Mouse (Mus musculus): Measurements from ENCODE around the gene Prl2c1. TPM values are rescaled to one million over a fixed set of nuclear protein-coding genes. Genes with fewer than 3 reads are reported as not detected.
"Not testable (repeated sequence)": the region's sequence is repeated elsewhere in the genome, so short reads cannot be mapped to it uniquely, and the experiment has no call there.

The Prl2c1 gene
- not detected in 2 replicates for polyA plus RNA-seq (2016; fragmentation: Nextera tagmentation; extraction: Ambion mirVana)

DNA sequence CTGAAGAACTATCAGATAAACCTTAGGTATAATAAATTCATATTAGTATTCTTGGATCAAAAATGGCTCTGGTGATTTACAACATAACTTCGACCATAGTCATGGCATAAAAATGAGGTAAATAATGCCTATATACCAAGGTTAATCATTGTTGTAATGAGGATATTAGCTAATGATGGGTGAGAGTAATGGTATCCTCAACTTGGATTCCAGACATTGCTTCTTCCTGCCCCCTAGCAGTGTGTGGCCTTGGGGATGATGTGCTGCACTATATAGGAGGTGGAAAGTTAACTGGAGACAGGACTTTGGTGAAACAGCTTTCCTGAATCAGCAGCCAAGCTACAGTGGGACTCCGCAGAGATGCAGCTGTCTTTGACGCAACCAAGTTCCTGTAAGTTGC is at the start of gene Prl2c1:
Gene Prl2c1, plus strand, starts transcription at position 301 of the 400 bp plus-strand sequence.
- no peaks in the 10 kb centered on the region for H3K9me3 ChIP-seq
- no peak for DNase-seq (ENCODE audit: low spot score)
- WGBS, result 93% methylated on average over 3 of the region's 3 CpGs
- H3K4me1 ChIP-seq (replicated peaks), result no peaks in the 10 kb centered on the region
- H3K27ac ChIP-seq, result no peak within 1 kb of the TSS
- no peaks in the 10 kb centered on the region for H3K27me3 ChIP-seq (ENCODE audit: insufficient read depth, poor library complexity, severe bottlenecking)
- no peak within 1 kb of the TSS for H3K4me3 ChIP-seq
- no peaks in the 10 kb centered on the region for H3K36me3 ChIP-seq

DNA sequence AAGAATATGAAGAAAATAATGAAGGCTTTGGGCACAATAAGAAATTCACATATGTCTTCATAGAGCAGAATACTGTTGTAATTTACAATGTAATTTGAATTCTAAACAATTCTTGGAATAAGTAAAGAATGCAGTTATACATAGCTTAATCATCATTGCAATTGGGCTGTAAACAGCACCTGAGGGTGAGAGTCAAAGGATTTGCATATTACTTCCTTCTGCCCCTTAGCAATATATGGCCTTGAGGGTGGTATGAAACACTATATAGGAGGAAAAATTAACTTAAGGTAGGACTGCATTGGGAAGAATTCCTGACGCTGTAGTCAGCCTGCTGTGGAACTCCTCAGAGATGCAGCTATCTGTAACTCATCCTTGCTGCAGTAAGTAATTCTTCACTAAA is 47.8 kb upstream of the Prl2c1 start, which contains the start of gene Prl2a1:
Gene Prl2a1, plus strand, starts transcription at position 301 of the 400 bp plus-strand sequence.
- H3K9me3 ChIP-seq, result no peaks in the 10 kb centered on the region
- H3K4me3 ChIP-seq, result no peak within 1 kb of the TSS
- no peaks in the 10 kb centered on the region for H3K27me3 ChIP-seq (ENCODE audit: insufficient read depth, poor library complexity, severe bottlenecking)
- no peak within 1 kb of the TSS for H3K27ac ChIP-seq
- H3K36me3 ChIP-seq, result no peaks in the 10 kb centered on the region
- DNase-seq (ENCODE audit: low spot score), result no peak
- H3K4me1 ChIP-seq (replicated peaks), result no peaks in the 10 kb centered on the region
- WGBS, result 68% methylated on average over 1 of the region's 1 CpGs

DNA sequence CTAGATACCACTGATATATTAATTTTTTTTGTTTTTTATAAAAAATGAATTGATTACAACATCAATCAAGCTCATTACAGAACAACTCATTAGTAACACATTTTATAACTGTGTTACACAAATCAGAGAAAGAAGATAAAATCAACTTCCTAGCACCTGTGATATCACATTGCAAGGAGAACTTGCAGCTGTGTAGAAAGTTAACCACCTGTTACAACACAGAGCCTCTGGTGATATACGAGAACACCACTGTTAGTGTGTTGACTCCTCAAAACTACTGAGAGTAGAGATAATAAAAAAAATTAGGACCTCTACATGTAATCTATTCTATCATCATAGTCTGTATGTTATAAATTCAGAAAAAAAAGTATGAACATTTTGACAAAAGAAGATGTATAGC is 46.4 kb upstream of the Prl2c1 start:
- H3K4me3 ChIP-seq, result no peak overlapping the region
- DNase-seq (ENCODE audit: low spot score), result no peak
- no peaks in the 10 kb centered on the region for H3K27me3 ChIP-seq (ENCODE audit: insufficient read depth, poor library complexity, severe bottlenecking)
- no peaks in the 10 kb centered on the region for H3K9me3 ChIP-seq
- H3K27ac ChIP-seq, result no peak overlapping the region
- 86% methylated on average over 1 of the region's 1 CpGs for WGBS
- H3K36me3 ChIP-seq, result no peaks in the 10 kb centered on the region
- H3K4me1 ChIP-seq (replicated peaks), result no peaks in the 10 kb centered on the region

DNA sequence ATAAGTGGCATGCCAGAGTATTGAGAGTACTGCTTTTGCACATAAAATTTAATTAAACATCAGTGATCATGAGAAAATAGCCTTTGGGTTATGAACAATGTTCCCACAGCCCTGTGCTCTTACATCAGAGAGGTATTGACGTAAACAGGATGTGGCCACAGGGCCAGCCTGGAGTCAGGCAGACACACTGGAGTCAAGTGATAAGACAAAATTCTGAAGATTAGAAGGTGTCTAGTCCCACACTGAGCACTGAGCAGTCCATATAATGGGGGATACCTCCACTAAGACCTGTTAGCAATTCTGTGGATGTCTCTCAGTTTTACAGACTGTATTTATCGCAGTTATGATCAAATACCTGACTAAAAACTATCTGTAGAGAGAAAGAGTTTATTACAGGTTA is 55.1 kb downstream of the Prl2c1 start:
- DNase-seq (ENCODE audit: low spot score); H3K27me3 ChIP-seq (ENCODE audit: insufficient read depth, poor library complexity, severe bottlenecking); H3K9me3 ChIP-seq; H3K4me3 ChIP-seq; H3K36me3 ChIP-seq; H3K4me1 ChIP-seq (replicated peaks); H3K27ac ChIP-seq: not testable (repeated sequence)
- WGBS, result 79% methylated on average over 2 of the region's 2 CpGs

Other genes with a start within 250 kb of the Prl2c1 start
- not detected in 2 replicates for gene Prl7b1, start 238.8 kb upstream of the Prl2c1 start, polyA plus RNA-seq (2016; fragmentation: Nextera tagmentation; extraction: Ambion mirVana)
- 0.21 TPM in 1 of 2 replicates, not detected in the other for gene Prl7a1, start 206.8 kb upstream of the Prl2c1 start, polyA plus RNA-seq (2016; fragmentation: Nextera tagmentation; extraction: Ambion mirVana)
- gene Prl7a2, start 181.3 kb upstream of the Prl2c1 start, polyA plus RNA-seq (2016; fragmentation: Nextera tagmentation; extraction: Ambion mirVana), result not detected in 2 replicates
- gene Prl7d1, start 132.6 kb upstream of the Prl2c1 start, polyA plus RNA-seq (2016; fragmentation: Nextera tagmentation; extraction: Ambion mirVana), result not detected in 2 replicates
- not detected in 2 replicates for gene Prl7c1, start 68.5 kb upstream of the Prl2c1 start, polyA plus RNA-seq (2016; fragmentation: Nextera tagmentation; extraction: Ambion mirVana)
- gene Prl2a1, start 47.7 kb upstream of the Prl2c1 start, polyA plus RNA-seq (2016; fragmentation: Nextera tagmentation; extraction: Ambion mirVana), result not detected in 2 replicates
- gene Prl4a1, start 166.9 kb downstream of the Prl2c1 start, polyA plus RNA-seq (2016; fragmentation: Nextera tagmentation; extraction: Ambion mirVana), result not detected in 2 replicates